Mouse (Mus musculus): Measurements from ENCODE around the gene Dync1i1.

Dync1i1 gene

GRCm38 (mm10) chr6:6071038-6071437 lies 345.6 kb downstream of the Dync1i1 start:
- no peak for DNase-seq

DNA sequence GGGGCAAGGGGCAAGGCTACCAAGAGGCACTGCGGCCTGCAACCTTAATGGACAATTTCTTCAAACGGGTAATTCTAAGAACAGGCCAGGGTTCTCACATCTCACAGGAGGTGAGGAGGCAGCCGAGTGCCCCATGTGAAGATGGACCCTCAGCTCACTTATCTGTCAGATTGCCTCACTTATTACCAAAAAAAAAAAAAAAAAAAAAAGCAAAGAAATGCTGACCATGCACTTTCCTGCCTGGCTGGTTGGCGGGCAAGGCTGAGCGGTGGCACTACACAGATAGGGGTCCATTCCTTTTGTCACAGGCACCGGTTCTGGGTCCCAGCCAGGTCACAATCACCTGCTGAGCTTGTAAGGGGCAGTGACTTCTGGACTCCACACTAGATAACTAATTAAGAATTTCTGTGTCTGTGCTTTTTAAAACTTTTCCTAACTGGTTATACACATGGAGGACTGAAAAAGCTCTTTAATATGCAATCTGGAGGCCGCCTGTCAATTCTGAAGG lies 350.6 kb downstream of the Dync1i1 start:
- no peak for DNase-seq

GRCm38 (mm10) chr6:6077234-6077633 lies 351.8 kb downstream of the Dync1i1 start:
- DNase-seq = no peak
